Mouse (Mus musculus) hindbrain, embryonic 14.5 days (tissue): Measurements from ENCODE around the gene Trim13. TPM values are rescaled to one million over a fixed set of nuclear protein-coding genes. Genes with fewer than 3 reads are reported as not detected.

Source experiments
- ATAC-seq: fragments of 200-750 bp; cut with Nextera tagmentation; 2 replicates; pipeline ENCODE4 v1.8.0; 2017; ENCODE audit warnings: moderate number of reproducible peaks, mild to moderate bottlenecking, moderate TSS enrichment, moderate library complexity; ENCODE audit not compliant: low FRiP score
- DNase-seq: peaks from one replicate; pipeline ENCODE4 v3.0.0-alpha.2; 2015; ENCODE audit warnings: low spot score
- H3K27ac ChIP-seq: fragments of 300-500 bp; sonication (generic); 2 replicates; pipeline ENCODE4 v1.5.1; 2014; ENCODE audit warnings: mild to moderate bottlenecking, moderate library complexity
- H3K27me3 ChIP-seq: fragments of 300-500 bp; sonication (generic); 2 replicates; pipeline ENCODE4 v1.6.1; 2014; ENCODE audit warnings: mild to moderate bottlenecking, low read length, mixed read lengths; ENCODE audit not compliant: control insufficient read depth, insufficient read depth
- H3K36me3 ChIP-seq: fragments of 300-500 bp; sonication (generic); replicated peaks from 2 replicates; pipeline ENCODE4 v1.6.1; 2014; ENCODE audit not compliant: control insufficient read depth, insufficient read depth
- H3K4me1 ChIP-seq: fragments of 300-500 bp; sonication (generic); replicated peaks from 2 replicates; pipeline ENCODE4 v1.6.1; 2014; ENCODE audit warnings: antibody characterized with exemption, low read length, mixed read lengths; ENCODE audit not compliant: control insufficient read depth, insufficient read depth
- H3K4me2 ChIP-seq: fragments of 300-500 bp; sonication (generic); replicated peaks from 2 replicates; pipeline ENCODE4 v1.6.1; 2014; ENCODE audit warnings: mild to moderate bottlenecking, moderate library complexity
- H3K4me3 ChIP-seq: fragments of 300-500 bp; sonication (generic); replicated peaks from 2 replicates; pipeline ENCODE4 v1.5.1; 2014; ENCODE audit warnings: mild to moderate bottlenecking, low read length
- H3K9ac ChIP-seq: fragments of 300-500 bp; sonication (generic); 2 replicates; pipeline ENCODE4 v1.6.1; 2014
- H3K9me3 ChIP-seq: fragments of 300-500 bp; sonication (generic); 2 replicates; pipeline ENCODE4 v1.6.1; 2016; ENCODE audit warnings: low read length; ENCODE audit not compliant: control insufficient read depth
- WGBS: fragments of 180-500 bp; shearing (Covaris S2); extraction: QIAGEN DNeasy Blood & Tissue Kit; methylation state at CpG from one replicate; pipeline ENCODE4 v1.1.7; 2014; 5-methylcytosine and 5-hydroxymethylcytosine counted together
- microRNA counts: library from miRNA; unstranded; fragments of <30 nt; microRNA quantifications from one replicate; lab custom pipeline; 2016
- microRNA-seq: library from miRNA; unstranded; fragments of <30 nt; microRNA quantifications from one replicate; pipeline ENCODE4, GENCODE M21; 2016
- polyA plus RNA-seq: library from polyadenylated mRNA; unstranded; fragments of >200 nt; fragmentation: Nextera tagmentation; extraction: Ambion mirVana; gene quantifications from 2 replicates; pipeline ENCODE4 v1.2.1, GENCODE M21; 2014

The Trim13 gene
- polyA plus RNA-seq, 1 experiment from 2014 or later, result 53.5 TPM

DNA sequence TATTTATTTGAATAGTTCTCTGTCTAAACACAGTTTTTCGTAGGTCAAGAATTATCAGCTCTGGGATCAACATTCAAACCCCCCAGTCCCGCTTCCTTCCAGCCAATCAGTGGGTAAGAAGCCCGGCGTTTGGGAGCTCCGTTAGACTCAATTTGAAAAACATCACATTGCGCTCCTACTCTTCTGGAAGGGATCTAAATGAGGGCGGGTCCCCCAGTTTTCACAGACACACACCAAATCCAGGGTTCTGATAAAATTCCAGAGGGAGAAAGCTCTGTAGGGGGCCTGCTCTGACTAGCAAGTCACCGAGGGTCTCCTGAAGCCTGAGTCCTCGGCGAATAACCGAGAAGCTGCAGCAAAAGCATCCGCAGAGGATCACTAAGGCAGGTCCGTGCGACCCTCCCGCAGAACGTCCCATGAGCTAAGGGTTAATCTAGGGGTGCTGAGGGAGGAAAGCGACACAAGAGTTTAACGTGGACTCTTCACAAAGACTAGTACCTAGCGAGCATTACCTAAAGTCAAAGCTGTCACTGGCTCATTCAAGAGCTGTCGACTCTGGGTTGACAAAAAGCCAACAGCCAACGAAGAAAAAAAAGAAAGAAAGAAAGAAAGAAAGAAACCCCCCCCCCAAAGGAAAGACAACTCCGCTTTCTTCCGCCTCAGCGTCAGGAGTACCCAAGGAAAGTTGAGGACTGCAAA, 49.3 kb downstream of the Trim13 start:
- Histone ChIP-seq H3K27ac (peak overlapping the region; percentile 80), H3K36me3 (no peaks in the 10 kb centered on the region), H3K4me3 (peak overlapping the region; percentile 90), H3K27me3 (no peaks in the 10 kb centered on the region), H3K9me3 (no peaks in the 10 kb centered on the region), H3K4me1 (peaks cover 4% of the 10 kb centered on the region; the same call in 1 of the 2 replicates), H3K9ac (peak overlapping the region; percentile 72), H3K4me2 (peak overlapping the region; percentile 85)
- no peak for ATAC-seq
- under 1% methylated on average over 24 of the region's 24 CpGs for WGBS
- peak; percentile 45 for DNase-seq

DNA sequence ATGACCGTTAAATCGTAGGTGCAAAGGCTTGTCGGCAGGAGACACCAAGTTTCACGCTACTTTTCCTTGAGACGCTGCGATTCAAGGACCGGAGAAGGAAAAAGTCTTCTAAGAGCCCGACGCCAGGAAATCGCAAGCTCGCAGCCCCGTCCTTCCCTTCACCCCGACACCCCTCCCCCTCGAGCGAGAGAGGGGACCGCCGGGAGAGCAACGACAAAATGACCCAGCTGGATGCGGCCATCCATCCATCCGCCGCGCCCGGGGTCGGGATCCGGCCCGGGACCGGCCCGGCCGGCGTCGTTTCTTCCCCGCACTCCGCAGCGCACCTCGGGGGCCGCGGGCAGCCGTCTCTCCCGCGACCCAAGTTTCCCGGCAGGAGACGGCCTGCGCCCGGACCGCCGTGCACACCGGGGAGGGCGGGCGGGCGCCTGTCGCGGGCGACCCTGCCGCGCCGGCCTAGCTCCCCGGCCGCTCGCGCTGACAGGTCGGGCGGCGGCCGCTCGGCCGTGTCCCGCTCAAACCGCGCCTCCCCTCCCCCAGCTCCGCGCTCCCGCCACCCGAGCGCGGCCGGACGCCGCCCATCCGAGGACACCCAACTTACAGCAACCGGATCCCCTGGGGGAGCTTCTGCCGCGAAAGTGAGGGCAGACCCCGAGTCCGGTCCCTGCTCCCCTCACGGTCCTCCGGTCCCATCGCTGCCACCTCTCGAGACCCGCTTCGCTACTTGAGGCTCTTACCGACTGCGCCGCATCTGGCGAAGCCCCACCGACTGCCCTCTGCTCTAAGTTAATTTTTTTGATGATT, 50.0 kb downstream of the Trim13 start:
- Histone ChIP-seq H3K9ac (peak overlapping the region; percentile 72), H3K27me3 (no peaks in the 10 kb centered on the region), H3K36me3 (no peaks in the 10 kb centered on the region), H3K4me2 (peak overlapping the region; percentile 85), H3K27ac (peak overlapping the region; percentile 80), H3K4me3 (peak overlapping the region; percentile 90), H3K9me3 (no peaks in the 10 kb centered on the region), H3K4me1 (peaks cover 4% of the 10 kb centered on the region; the same call in 1 of the 2 replicates)
- DNase-seq (peak; percentile 38), ATAC-seq (peak; percentile 64)
- WGBS, result under 1% methylated on average over 88 of the region's 95 CpGs

DNA sequence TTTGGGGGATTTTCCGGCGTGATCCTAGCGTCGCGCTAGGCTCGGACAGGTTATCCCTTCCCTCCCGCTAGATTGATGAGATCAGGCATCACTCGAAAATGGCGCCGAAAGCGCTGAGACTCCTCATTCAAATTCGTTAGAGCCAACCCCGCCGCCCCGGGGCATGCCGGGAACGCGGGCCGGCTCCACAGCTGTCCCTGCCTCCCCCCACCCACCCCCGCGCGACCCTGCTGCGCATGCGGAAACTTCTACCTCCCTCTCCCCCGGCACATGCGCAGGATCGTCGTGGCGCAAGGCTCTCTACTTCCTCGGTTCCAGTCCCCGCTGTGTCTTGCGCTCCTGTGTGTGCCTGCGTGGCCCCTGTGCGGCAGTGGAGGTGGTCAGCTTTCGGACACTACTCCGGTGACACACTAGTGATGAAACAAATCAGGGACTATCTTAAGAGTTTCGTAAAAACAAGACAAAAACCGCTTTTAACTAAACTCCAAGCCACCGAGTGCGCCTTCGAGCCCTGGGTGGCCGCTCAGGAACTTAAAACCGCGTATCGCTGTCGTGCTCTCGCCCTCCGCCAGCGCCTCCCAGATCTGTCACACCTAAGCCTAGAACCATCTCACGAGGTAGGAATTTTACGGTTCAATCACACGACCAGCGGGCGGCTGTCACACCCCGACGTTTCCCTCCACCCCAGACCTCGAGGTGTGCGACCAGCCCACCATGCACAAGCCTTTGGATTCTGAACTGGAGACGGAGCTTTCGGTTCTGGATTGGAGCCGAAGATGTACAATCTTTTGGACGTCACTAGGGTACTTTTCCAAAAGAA, 50.8 kb downstream of the Trim13 start:
- Histone ChIP-seq H3K9me3 (no peaks in the 10 kb centered on the region), H3K4me1 (peaks cover 4% of the 10 kb centered on the region; the same call in 1 of the 2 replicates), H3K27me3 (no peaks in the 10 kb centered on the region), H3K4me2 (peak overlapping the region; percentile 85), H3K36me3 (no peaks in the 10 kb centered on the region), H3K4me3 (peak overlapping the region; percentile 90), H3K27ac (peak overlapping the region; percentile 80), H3K9ac (peak overlapping the region; percentile 80)
- 2% methylated on average over 62 of the region's 62 CpGs for WGBS
- peak; percentile 96 for ATAC-seq
- peak; percentile 98 for DNase-seq

DNA sequence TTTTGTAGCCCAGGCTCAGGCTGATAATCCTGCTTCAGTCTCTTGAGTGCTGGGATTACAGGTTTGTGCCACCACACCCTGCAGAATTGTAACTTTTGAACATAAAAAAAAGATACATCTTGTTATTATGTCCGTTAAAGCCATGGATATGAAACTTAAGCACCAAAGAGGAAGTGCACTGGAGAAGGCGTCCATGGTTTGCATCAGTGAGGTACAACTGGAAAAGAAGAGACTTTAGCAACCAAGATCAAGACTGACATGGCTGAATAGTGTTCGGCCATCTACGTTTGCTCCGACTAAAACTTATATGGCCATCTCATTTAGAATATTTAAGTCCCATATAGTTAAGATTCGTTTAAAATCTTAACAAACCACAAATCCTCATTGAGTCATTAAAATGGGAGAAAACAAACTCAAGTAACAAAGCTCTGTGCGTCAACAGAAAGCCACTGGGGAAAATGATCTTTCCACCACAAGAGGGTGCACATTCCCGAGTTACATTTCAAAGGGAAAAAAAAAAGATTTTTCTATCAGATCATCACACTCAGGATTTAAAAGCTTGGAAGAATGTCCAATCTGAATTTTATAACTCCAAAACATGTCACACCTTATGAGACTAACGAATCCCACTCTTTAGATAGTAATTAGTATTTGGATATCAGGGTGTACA, 52.4 kb downstream of the Trim13 start:
- no peak for ATAC-seq
- Histone ChIP-seq H3K4me2 (no peak overlapping the region), H3K4me1 (peaks cover 4% of the 10 kb centered on the region; the same call in 1 of the 2 replicates), H3K4me3 (no peak overlapping the region), H3K9me3 (no peaks in the 10 kb centered on the region), H3K27me3 (no peaks in the 10 kb centered on the region), H3K9ac (no peak overlapping the region), H3K27ac (no peak overlapping the region), H3K36me3 (no peaks in the 10 kb centered on the region)
- WGBS, result 44% methylated on average over 9 of the region's 9 CpGs
- peak; percentile 71 for DNase-seq

MicroRNAs within 50 kb of the gene (microRNA counts, 519-probe panel; counts per million panel counts)
- microRNA mmu-miR-15a (lab: Ali Mortazavi, UCI) (6,204 counts per million, percentile 81 among the panel's probes with 10 or more counts), microRNA mmu-miR-16 (lab: Ali Mortazavi, UCI) (7,358 counts per million, percentile 97 among the panel's probes with 10 or more counts)

Small RNAs within 50 kb of the gene (microRNA-seq; reads per million reads assigned to microRNA genes)
- gene Mir15a (4,531 reads per million, percentile 90 among the genes with 10 or more reads in this experiment), gene Mir16-1 (2,287 reads per million, percentile 85 among the genes with 10 or more reads in this experiment)

Other genes starting within 250 kb of the Trim13 start
- gene Ebpl, start 237.8 kb upstream of the Trim13 start, polyA plus RNA-seq, result 10.5 and 10.6 TPM in 2 replicates
- gene Kpna3, start 158.4 kb upstream of the Trim13 start, polyA plus RNA-seq, result 83.7 and 93.7 TPM in 2 replicates
- gene Spryd7, start 41.4 kb upstream of the Trim13 start, polyA plus RNA-seq, result 57.2 and 68.5 TPM in 2 replicates
- 4.2 and 4.4 TPM in 2 replicates for gene Kcnrg, start 9.2 kb downstream of the Trim13 start, polyA plus RNA-seq